Mouse (Mus musculus): ENCODE measurements at regions not wholly inside any gene's neighbourhood (a gene's known extent, or its start where the extent isn't known, plus 50 kb on each side); places are given as distances from the start of the nearest gene placed in this dataset.

DNA sequence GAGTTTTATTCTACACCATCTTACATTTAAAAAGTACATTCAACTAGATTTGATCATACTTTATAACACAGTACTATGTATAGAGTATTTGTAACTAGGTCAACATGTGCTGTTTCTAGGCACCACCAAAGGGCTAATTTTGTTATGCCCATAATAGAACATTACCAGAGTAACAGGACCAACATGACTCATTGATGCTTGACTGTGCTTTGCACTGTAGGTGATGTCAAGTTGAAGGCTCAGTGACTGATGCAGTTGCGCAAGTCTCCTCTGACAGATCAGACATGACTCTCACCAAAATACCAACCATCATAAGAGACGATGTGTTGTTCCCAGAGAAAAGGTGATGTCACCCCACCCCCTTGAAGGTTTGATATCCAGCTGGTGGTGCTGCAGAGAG lies 108.5 kb downstream of the Mrpl39 start:
- no peak for DNase-seq (ENCODE audit: low read depth, low spot score)

DNA sequence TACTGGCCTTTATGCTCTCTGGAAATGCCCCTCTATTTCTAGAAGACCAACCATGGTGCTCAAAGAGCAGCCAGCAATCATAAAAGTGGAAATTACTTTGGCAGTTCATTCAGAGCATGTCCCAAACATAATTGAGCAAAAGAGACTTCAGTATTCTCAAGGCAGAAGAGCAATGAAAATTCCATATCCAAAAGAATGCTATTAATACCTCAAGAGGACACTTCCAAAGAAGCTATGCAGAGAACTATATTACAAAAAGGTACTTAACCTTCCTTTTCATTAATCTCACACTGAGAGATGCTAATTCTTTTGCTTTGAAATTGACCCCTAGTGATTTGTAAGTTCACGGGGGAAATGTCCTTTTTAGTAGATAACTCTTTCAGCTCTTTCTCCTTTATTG lies 105.7 kb downstream of the Mrpl39 start:
- no peak for DNase-seq (ENCODE audit: low read depth, low spot score)

DNA sequence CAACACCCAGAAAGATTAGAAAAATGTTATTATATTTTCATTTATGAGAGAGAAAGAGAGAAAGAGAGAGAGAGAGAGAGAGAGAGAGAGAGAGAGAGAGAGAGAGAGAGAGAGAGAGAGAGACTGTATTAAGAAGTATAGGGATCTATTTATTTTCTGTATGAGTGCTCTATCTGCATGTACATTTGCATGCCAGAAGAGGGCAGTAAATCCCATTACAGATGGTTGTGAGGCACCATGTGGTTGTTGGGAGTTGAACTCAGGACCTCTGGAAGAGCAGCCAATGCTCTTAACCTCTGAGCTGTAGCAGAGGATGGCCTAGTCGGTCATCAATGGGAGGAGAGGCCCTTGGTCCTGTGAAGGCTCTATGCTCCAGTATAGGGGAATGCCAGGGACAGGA lies 91.1 kb downstream of the Mrpl39 start:
- peak; percentile 35 for DNase-seq (ENCODE audit: low read depth, low spot score)

DNA sequence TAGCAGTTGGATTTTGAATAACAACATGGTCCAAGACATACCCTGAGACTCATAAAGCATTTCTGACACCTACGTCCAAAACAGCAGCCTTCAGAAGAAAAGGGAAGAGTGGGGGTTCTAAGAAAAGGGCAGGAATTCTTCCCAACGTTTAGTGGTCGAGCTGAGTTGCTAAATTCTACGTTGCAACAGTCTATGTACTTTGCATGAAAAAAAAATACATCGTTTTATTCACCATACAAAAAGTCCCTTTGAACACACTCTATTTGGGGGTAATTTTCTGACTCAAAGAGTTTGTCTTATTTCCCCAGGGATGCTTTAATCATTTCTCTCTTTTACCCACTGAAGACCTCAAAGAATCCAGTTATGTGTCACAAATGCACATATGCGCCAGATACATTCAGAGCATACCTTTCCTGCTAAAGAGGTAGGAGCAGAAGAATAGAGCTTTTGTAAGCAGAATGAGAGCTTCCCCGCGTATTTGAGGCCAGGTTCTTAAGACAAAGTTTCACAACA lies 89.3 kb downstream of the Mrpl39 start:
- peak; percentile 48 for DNase-seq (ENCODE audit: low read depth, low spot score)

DNA sequence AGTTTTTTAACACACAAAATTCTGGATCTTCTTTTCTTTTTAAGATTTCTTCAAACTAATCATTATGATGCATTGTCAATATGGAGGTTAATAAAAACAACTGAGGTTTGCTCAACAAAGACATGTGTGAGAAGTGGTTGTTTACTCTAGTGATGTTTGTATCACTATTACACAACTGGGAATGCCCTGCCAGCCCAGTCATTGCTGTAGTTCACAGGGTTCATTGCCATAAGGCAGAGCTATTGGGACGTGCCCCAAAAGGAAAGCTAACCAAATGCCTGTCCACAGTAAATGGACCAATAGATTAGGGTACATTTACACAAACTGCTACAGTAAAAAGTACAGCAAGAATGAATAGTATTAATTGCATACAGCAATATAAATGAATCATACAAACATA lies 84.9 kb downstream of the Mrpl39 start:
- DNase-seq (ENCODE audit: low read depth, low spot score) = no peak

DNA sequence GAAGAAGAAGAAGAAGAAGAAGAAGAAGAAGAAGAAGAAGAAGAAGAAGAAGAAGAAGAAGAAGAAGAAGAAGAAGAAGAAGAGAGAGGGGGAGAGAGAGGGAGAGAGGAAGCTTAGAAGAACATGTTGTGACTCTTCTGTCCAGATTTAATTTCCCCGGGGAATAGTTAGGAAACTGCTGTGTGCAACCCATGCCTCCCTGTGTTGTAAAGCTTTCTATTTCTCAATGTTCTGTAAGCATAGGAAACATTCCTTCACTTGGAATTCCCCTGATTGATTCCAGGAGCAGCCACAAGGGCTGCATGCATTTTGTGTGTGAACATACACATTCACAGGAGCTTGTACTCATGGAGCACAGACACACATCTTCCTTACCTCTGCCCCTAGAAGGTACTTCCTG lies 81.7 kb downstream of the Mrpl39 start:
- no peak for DNase-seq (ENCODE audit: low read depth, low spot score)

DNA sequence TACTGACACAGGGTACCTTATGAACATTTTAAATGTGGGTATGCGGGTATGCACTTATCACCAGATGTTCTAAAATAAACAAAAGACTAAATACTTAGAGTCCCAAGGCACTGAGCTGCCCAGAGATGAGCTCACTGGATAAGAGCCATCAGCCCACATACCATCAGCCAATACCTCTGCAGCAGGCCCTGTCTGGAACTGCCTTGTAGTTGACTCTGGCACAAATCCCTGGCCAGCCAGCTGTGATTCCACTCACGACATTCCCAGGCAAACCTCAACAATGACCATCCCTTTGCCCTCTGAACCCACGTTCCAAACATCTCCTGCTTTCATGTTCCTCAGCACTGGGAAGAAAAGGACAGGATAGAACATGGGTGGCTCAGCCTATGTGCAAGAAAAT lies 73.7 kb downstream of the Mrpl39 start:
- DNase-seq (ENCODE audit: low read depth, low spot score) = no peak

DNA sequence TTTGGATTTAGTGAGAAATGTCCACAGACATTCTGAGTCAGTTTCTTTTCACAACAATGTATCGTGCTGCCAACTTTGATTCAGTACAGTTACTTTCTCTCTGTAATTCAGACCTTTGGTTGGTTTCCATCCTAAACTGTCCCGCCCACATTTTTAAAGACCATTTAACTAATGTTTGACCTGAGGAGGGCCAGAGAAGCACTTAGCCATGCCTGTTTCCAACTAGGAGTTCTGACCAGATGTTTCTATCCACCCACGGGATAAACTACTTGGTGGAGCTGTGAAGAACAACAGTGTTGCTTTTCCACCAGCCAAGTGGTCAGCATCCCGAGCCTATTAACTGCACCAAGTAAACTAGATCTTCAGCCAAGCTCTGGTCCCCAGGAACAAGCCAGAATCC lies 72.0 kb downstream of the Mrpl39 start:
- DNase-seq (ENCODE audit: low read depth, low spot score) = no peak

Data from A20 (cell line).